ENCODE assay signal across 9 mouse cellular contexts in the genomic region with DNA sequence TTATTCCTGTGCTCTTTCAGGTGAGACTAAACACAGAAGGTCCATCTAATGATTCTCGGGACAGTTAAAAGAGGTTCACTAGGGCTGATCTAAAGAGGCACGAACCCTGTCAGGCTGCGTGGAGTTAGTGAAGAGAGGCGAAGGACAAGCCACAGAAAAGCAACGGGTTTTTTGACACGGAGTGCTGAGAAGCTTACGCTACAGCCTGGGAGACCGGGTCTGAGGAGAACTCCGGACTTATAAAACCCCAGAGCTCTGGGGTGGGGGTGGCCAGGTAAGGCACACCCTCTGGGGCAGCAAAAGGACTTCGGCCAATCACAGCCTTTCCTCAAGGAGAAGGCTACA. TPM values are rescaled to one million over a fixed set of nuclear protein-coding genes. Genes with fewer than 3 reads are reported as not detected.
DNase-seq lines count a peak whose midpoint lies in the region; ATAC-seq and TF ChIP-seq lines count a peak whose summit lies in the region.
"Had no signal": no experiment of that assay in that cellular context is flagged by ENCODE, and none has a peak within 500 bp of the region (broad histone marks: within the 10 kb centered on the region; RNA-seq: fewer than 3 reads in every experiment).

No protein-coding gene starts in this region.

- no peaks in the 10 kb centered on the region for H3K27me3 ChIP-seq in kidney, embryonic 16.5 days (ENCODE audit: insufficient read depth, low read length)
- no peaks in the 10 kb centered on the region for H3K27me3 ChIP-seq in hindbrain, embryonic 16.5 days (replicated peaks; ENCODE audit: control insufficient read depth, insufficient read depth, low read length)
- no peaks in the 10 kb centered on the region for H3K27me3 ChIP-seq in midbrain, embryonic 16.5 days (ENCODE audit: control insufficient read depth, insufficient read depth, low read depth, low read length)

- H3K4me1 ChIP-seq in kidney, embryonic 16.5 days (ENCODE audit: insufficient read depth, low read length), result peaks cover 34% of the 10 kb centered on the region
- no peaks in the 10 kb centered on the region for H3K4me1 ChIP-seq in cortical plate, adult 2 months (ENCODE audit: control insufficient read depth, insufficient read depth, low read length)
- peaks cover 33% of the 10 kb centered on the region for H3K4me1 ChIP-seq in hindbrain, embryonic 16.5 days (ENCODE audit: control insufficient read depth, insufficient read depth, low read depth, low read length)
- peaks cover 37% of the 10 kb centered on the region for H3K4me1 ChIP-seq in midbrain, embryonic 16.5 days (ENCODE audit: control insufficient read depth, insufficient read depth, low read length)

- 0% methylated on average over 10 of the region's 10 CpGs for WGBS in kidney, embryonic 16.5 days
- WGBS in hindbrain, embryonic 16.5 days, result 0% methylated on average over 10 of the region's 10 CpGs
- 0% methylated on average over 10 of the region's 10 CpGs for WGBS in midbrain, embryonic 16.5 days

- ATAC-seq in kidney, embryonic 16.5 days (ENCODE audit: low FRiP score, low TSS enrichment), result no peak
- ATAC-seq in hindbrain, embryonic 16.5 days, result no peak
- no peak for ATAC-seq in midbrain, embryonic 16.5 days

- TF ChIP-seq POLR2A in cortical plate, adult 2 months (IDR thresholded peaks at IDR 0.05; ENCODE audit: extremely low read depth, insufficient read depth, low read length), result peak; percentile 98

- H3K4me2 ChIP-seq in kidney, embryonic 16.5 days (replicated peaks; ENCODE audit: low read depth, low read length), result peak overlapping the region; percentile 84
- peak overlapping the region; percentile 94 for H3K4me2 ChIP-seq in hindbrain, embryonic 16.5 days (ENCODE audit: low read length)
- H3K4me2 ChIP-seq in midbrain, embryonic 16.5 days (ENCODE audit: low read length), result peak overlapping the region; percentile 91

- no peak for DNase-seq in kidney, adult 8-10 months
- DNase-seq in frontal cortex, postnatal 10 days (ENCODE audit: low spot score in 2 of 2), result no peak
- DNase-seq in gastrocnemius, postnatal 10 days, result no peak
- no peak for DNase-seq in kidney, adult 18-20 months

- peaks cover 11% of the 10 kb centered on the region for H3K36me3 ChIP-seq in kidney, embryonic 16.5 days (ENCODE audit: insufficient read depth, low read length)
- peaks cover 10% of the 10 kb centered on the region; the same call in 1 of the 2 replicates for H3K36me3 ChIP-seq in hindbrain, embryonic 16.5 days (ENCODE audit: control insufficient read depth, insufficient read depth, low read length)
- peaks cover 9% of the 10 kb centered on the region for H3K36me3 ChIP-seq in midbrain, embryonic 16.5 days (ENCODE audit: control insufficient read depth, insufficient read depth, low read length)

- H3K9me3 ChIP-seq in kidney, embryonic 16.5 days (ENCODE audit: low read length), result no peaks in the 10 kb centered on the region
- H3K9me3 ChIP-seq in hindbrain, embryonic 16.5 days (ENCODE audit: control insufficient read depth, low read length), result no peaks in the 10 kb centered on the region
- H3K9me3 ChIP-seq in midbrain, embryonic 16.5 days (replicated peaks; ENCODE audit: control insufficient read depth, low read length, poor library complexity, severe bottlenecking), result no peaks in the 10 kb centered on the region

- peak overlapping the region; percentile 66 for H3K4me3 ChIP-seq in kidney, embryonic 16.5 days (ENCODE audit: low read length)
- H3K4me3 ChIP-seq in cortical plate, adult 2 months (ENCODE audit: insufficient read depth, low read length), result peak overlapping the region; percentile 92
- peak overlapping the region; percentile 75 for H3K4me3 ChIP-seq in hindbrain, embryonic 16.5 days (ENCODE audit: low read length)
- H3K4me3 ChIP-seq in midbrain, embryonic 16.5 days (ENCODE audit: low read depth, low read length), result peak overlapping the region; percentile 69

- peak overlapping the region; percentile 76 for H3K9ac ChIP-seq in kidney, embryonic 16.5 days (replicated peaks; ENCODE audit: low read length)
- peak overlapping the region; percentile 88 for H3K9ac ChIP-seq in hindbrain, embryonic 16.5 days (ENCODE audit: low read depth, low read length)
- H3K9ac ChIP-seq in midbrain, embryonic 16.5 days (ENCODE audit: low read depth, low read length), result peak overlapping the region; percentile 90

- TF ChIP-seq CTCF in cortical plate, adult 2 months (IDR thresholded peaks at IDR 0.05; ENCODE audit: extremely low read depth, insufficient read depth, low read length), result no peak

- peak overlapping the region; percentile 77 for H3K27ac ChIP-seq in kidney, embryonic 16.5 days (ENCODE audit: low read length)
- H3K27ac ChIP-seq in cortical plate, adult 2 months (ENCODE audit: insufficient read depth, low read length), result peak overlapping the region; percentile 66
- H3K27ac ChIP-seq in hindbrain, embryonic 16.5 days (ENCODE audit: low read depth, low read length), result peak overlapping the region; percentile 100
- H3K27ac ChIP-seq in midbrain, embryonic 16.5 days (ENCODE audit: low read length), result peak overlapping the region; percentile 96

RNA-seq across cellular contexts. Expression of a gene that starts 0.4 kb away (rescaled TPM):
- 95.6 and 99.3 TPM in 2 replicates for polyA plus RNA-seq in kidney, embryonic 16.5 days (2015; fragmentation: Nextera tagmentation; extraction: Ambion mirVana)
- polyA plus RNA-seq in cortical plate, adult 2 months (2012; rRNA removed), result 62.7 and 74.0 TPM in 2 replicates
- 104 and 109 TPM in 2 replicates for polyA plus RNA-seq in hindbrain, embryonic 16.5 days (2015; fragmentation: Nextera tagmentation; extraction: Ambion mirVana)
- 94.1 and 105 TPM in 2 replicates for polyA plus RNA-seq in midbrain, embryonic 16.5 days (2015; fragmentation: Nextera tagmentation; extraction: Ambion mirVana)
- total RNA-seq in gastrocnemius, postnatal 10 days (2021), result 10 to 100 TPM; 45.7 to 49.2 TPM

RNA-seq across cellular contexts. Expression of a gene that starts 0.7 kb away (rescaled TPM):
- polyA plus RNA-seq in kidney, embryonic 16.5 days (2015; fragmentation: Nextera tagmentation; extraction: Ambion mirVana), result 17.2 and 19.5 TPM in 2 replicates
- 98.9 and 105 TPM in 2 replicates for polyA plus RNA-seq in cortical plate, adult 2 months (2012; rRNA removed)
- polyA plus RNA-seq in hindbrain, embryonic 16.5 days (2015; fragmentation: Nextera tagmentation; extraction: Ambion mirVana), result 55.7 and 62.4 TPM in 2 replicates
- polyA plus RNA-seq in midbrain, embryonic 16.5 days (2015; fragmentation: Nextera tagmentation; extraction: Ambion mirVana), result 60.5 and 65.5 TPM in 2 replicates
- total RNA-seq in gastrocnemius, postnatal 10 days (2021), result 1 to 10 TPM; 3.8 to 4.9 TPM

RNA-seq across cellular contexts. Expression of a gene that starts 7.1 kb away (rescaled TPM):
- 2.0 and 2.9 TPM in 2 replicates for polyA plus RNA-seq in kidney, embryonic 16.5 days (2015; fragmentation: Nextera tagmentation; extraction: Ambion mirVana)
- 5.8 and 6.1 TPM in 2 replicates for polyA plus RNA-seq in cortical plate, adult 2 months (2012; rRNA removed)
- polyA plus RNA-seq in hindbrain, embryonic 16.5 days (2015; fragmentation: Nextera tagmentation; extraction: Ambion mirVana), result 4.1 and 5.0 TPM in 2 replicates
- 1.4 and 2.2 TPM in 2 replicates for polyA plus RNA-seq in midbrain, embryonic 16.5 days (2015; fragmentation: Nextera tagmentation; extraction: Ambion mirVana)
- 1 to 10 TPM; 1.2 to 3.4 TPM for total RNA-seq in gastrocnemius, postnatal 10 days (2021)

RNA-seq across cellular contexts. Expression of a gene that starts 14.1 kb away (rescaled TPM):
- 6.7 TPM in 1 of 2 replicates, not detected in the other for polyA plus RNA-seq in kidney, embryonic 16.5 days (2015; fragmentation: Nextera tagmentation; extraction: Ambion mirVana)
- not detected in 2 replicates for polyA plus RNA-seq in cortical plate, adult 2 months (2012; rRNA removed)
- polyA plus RNA-seq in hindbrain, embryonic 16.5 days (2015; fragmentation: Nextera tagmentation; extraction: Ambion mirVana), result 8.1 and 21.8 TPM in 2 replicates
- 12.6 TPM in 1 of 2 replicates, not detected in the other for polyA plus RNA-seq in midbrain, embryonic 16.5 days (2015; fragmentation: Nextera tagmentation; extraction: Ambion mirVana)
- not detected for total RNA-seq in gastrocnemius, postnatal 10 days (2021)
- polyA plus RNA-seq: frontal cortex, adult 2 months had no signal

RNA-seq across cellular contexts. Expression of a gene that starts 47.3 kb away (rescaled TPM):
- polyA plus RNA-seq in kidney, embryonic 16.5 days (2015; fragmentation: Nextera tagmentation; extraction: Ambion mirVana), result 209 and 212 TPM in 2 replicates
- 415 and 432 TPM in 2 replicates for polyA plus RNA-seq in cortical plate, adult 2 months (2012; rRNA removed)
- polyA plus RNA-seq in hindbrain, embryonic 16.5 days (2015; fragmentation: Nextera tagmentation; extraction: Ambion mirVana), result 120 TPM in 2 replicates
- 105 and 121 TPM in 2 replicates for polyA plus RNA-seq in midbrain, embryonic 16.5 days (2015; fragmentation: Nextera tagmentation; extraction: Ambion mirVana)
- total RNA-seq in gastrocnemius, postnatal 10 days (2021), result 100 to 1,000 TPM; 476 to 508 TPM
